In the genomic region with DNA sequence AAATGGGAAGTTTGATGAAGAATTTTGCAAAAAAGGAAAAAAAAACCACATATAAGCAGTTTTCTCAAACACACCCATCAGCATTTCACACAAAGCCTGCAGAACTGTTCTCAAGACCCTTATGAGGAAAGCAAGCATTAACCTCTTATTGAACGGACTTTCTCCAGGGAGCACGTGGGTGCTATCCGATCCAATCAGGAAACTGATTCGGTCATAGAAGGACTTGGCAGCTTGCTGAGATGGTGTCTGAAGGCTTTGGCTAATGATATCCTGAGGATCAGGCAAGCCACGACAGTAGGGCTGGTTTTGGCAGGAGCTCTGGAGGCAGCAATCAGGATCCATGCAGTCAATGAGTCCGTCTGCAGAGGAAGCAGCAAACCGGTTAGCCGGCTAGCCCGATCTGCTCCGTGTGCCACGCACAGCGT, we compare ENCODE assay signal across 8 mouse cellular contexts.
DNase-seq lines count a peak whose midpoint lies in the region; ATAC-seq lines count a peak whose summit lies in the region.

No protein-coding gene starts in this region.

- no peaks in the 10 kb centered on the region for H3K9me3 ChIP-seq in kidney, embryonic 16.5 days (ENCODE audit: low read length)
- H3K9me3 ChIP-seq in kidney, embryonic 15.5 days (replicated peaks), result no peaks in the 10 kb centered on the region
- H3K9me3 ChIP-seq in forebrain, embryonic 15.5 days, result no peaks in the 10 kb centered on the region
- no peaks in the 10 kb centered on the region for H3K9me3 ChIP-seq in limb, embryonic 11.5 days (ENCODE audit: control insufficient read depth, low read length)

- DNase-seq in limb, embryonic 11.5 days (ENCODE audit: low spot score), result peak; percentile 62
- no peak for DNase-seq in spleen, postnatal 10 days (ENCODE audit: low spot score in 2 of 2)
- no peak for DNase-seq in ovary, adult 18-20 months (ENCODE audit: low spot score)
- no peak for DNase-seq in frontal cortex, postnatal 25 days (ENCODE audit: low spot score in 2 of 2)

- no peak overlapping the region for H3K9ac ChIP-seq in kidney, embryonic 16.5 days (replicated peaks; ENCODE audit: low read length)
- H3K9ac ChIP-seq in kidney, embryonic 15.5 days, result no peak overlapping the region
- H3K9ac ChIP-seq in forebrain, embryonic 15.5 days (replicated peaks), result no peak overlapping the region
- H3K9ac ChIP-seq in limb, embryonic 11.5 days (ENCODE audit: low read length), result no peak overlapping the region

- H3K27me3 ChIP-seq in kidney, embryonic 16.5 days (ENCODE audit: insufficient read depth, low read length), result no peaks in the 10 kb centered on the region
- H3K27me3 ChIP-seq in kidney, embryonic 15.5 days, result no peaks in the 10 kb centered on the region
- H3K27me3 ChIP-seq in forebrain, embryonic 15.5 days, result no peaks in the 10 kb centered on the region
- H3K27me3 ChIP-seq in limb, embryonic 11.5 days (ENCODE audit: control insufficient read depth, insufficient read depth, low read length), result no peaks in the 10 kb centered on the region

- peaks cover 12% of the 10 kb centered on the region for H3K4me1 ChIP-seq in kidney, embryonic 16.5 days (ENCODE audit: insufficient read depth, low read length)
- H3K4me1 ChIP-seq in kidney, embryonic 15.5 days, result peaks cover 18% of the 10 kb centered on the region
- peaks cover 12% of the 10 kb centered on the region for H3K4me1 ChIP-seq in forebrain, embryonic 15.5 days
- H3K4me1 ChIP-seq in limb, embryonic 11.5 days (ENCODE audit: control insufficient read depth, insufficient read depth, low read length), result peaks cover 28% of the 10 kb centered on the region

- H3K4me3 ChIP-seq in kidney, embryonic 16.5 days (ENCODE audit: low read length), result no peak overlapping the region
- no peak overlapping the region for H3K4me3 ChIP-seq in kidney, embryonic 15.5 days (replicated peaks)
- 0 out of 2 replicates have a peak overlapping the region, but pooled peaks have one; percentile 6 for H3K4me3 ChIP-seq in forebrain, embryonic 15.5 days
- no peak overlapping the region for H3K4me3 ChIP-seq in limb, embryonic 11.5 days (ENCODE audit: low read depth, low read length)

- no peak overlapping the region for H3K4me2 ChIP-seq in kidney, embryonic 16.5 days (replicated peaks; ENCODE audit: low read depth, low read length)
- no peak overlapping the region for H3K4me2 ChIP-seq in kidney, embryonic 15.5 days
- H3K4me2 ChIP-seq in forebrain, embryonic 15.5 days (replicated peaks), result peak overlapping the region; percentile 11
- H3K4me2 ChIP-seq in limb, embryonic 11.5 days (ENCODE audit: low read depth, severe bottlenecking), result no peak overlapping the region

- peaks cover 9% of the 10 kb centered on the region; the same call in 1 of the 2 replicates for H3K36me3 ChIP-seq in kidney, embryonic 16.5 days (ENCODE audit: insufficient read depth, low read length)
- H3K36me3 ChIP-seq in kidney, embryonic 15.5 days, result peaks cover 30% of the 10 kb centered on the region
- peaks cover 8% of the 10 kb centered on the region for H3K36me3 ChIP-seq in forebrain, embryonic 15.5 days
- peaks cover 5% of the 10 kb centered on the region; the same call in 1 of the 2 replicates for H3K36me3 ChIP-seq in limb, embryonic 11.5 days (ENCODE audit: control insufficient read depth, insufficient read depth, low read length)

- 0 out of 2 replicates have a peak, but pooled peaks have one; percentile 42 for ATAC-seq in kidney, embryonic 16.5 days (ENCODE audit: low FRiP score, low TSS enrichment)
- ATAC-seq in kidney, embryonic 15.5 days (replicated peaks; ENCODE audit: low FRiP score), result no peak
- peak; percentile 72; the same call in 1 of the 2 replicates for ATAC-seq in cerebellum, adult (ENCODE audit: insufficient number of reproducible peaks, low FRiP score, low TSS enrichment)
- ATAC-seq in forebrain, embryonic 15.5 days (replicated peaks), result peak; percentile 81
- ATAC-seq in limb, embryonic 11.5 days (ENCODE audit: insufficient number of reproducible peaks, low FRiP score, low TSS enrichment, low read depth), result 0 out of 2 replicates have a peak, but pooled peaks have one; percentile 14

- H3K27ac ChIP-seq in kidney, embryonic 16.5 days (ENCODE audit: low read length), result no peak overlapping the region
- no peak overlapping the region for H3K27ac ChIP-seq in kidney, embryonic 15.5 days
- H3K27ac ChIP-seq in forebrain, embryonic 15.5 days (replicated peaks), result peak overlapping the region; percentile 51
- H3K27ac ChIP-seq in limb, embryonic 11.5 days (replicated peaks; ENCODE audit: low read depth, low read length), result no peak overlapping the region

- 59% methylated on average over 12 of the region's 12 CpGs for WGBS in kidney, embryonic 16.5 days
- WGBS in kidney, embryonic 15.5 days, result 57% methylated on average over 12 of the region's 12 CpGs
- 57% methylated on average over 12 of the region's 12 CpGs for WGBS in forebrain, embryonic 15.5 days
- WGBS in limb, embryonic 11.5 days, result 13% methylated on average over 12 of the region's 12 CpGs
